Comparison of ENCODE assay signal across 8 mouse cellular contexts in genomic region chr10:59223301-59223700, GRCm38 (mm10). TPM values are rescaled to one million over a fixed set of nuclear protein-coding genes. Genes with fewer than 3 reads are reported as not detected.
DNase-seq lines count a peak whose midpoint lies in the region; ATAC-seq and TF ChIP-seq lines count a peak whose summit lies in the region.

No protein-coding gene starts in this region.

- peak overlapping the region; percentile 97 for H3K4me2 ChIP-seq in hindbrain, embryonic 15.5 days
- H3K4me2 ChIP-seq in midbrain, embryonic 14.5 days (ENCODE audit: low read length) = peak overlapping the region; percentile 99

- no peak for TF ChIP-seq POLR2A in kidney, adult 2 months (IDR thresholded peaks at IDR 0.05; ENCODE audit: low read depth, low read length)

- H3K27ac ChIP-seq in kidney, adult 2 months (ENCODE audit: insufficient read depth, low read depth, low read length) = no peak overlapping the region
- no peak overlapping the region for H3K27ac ChIP-seq in embryonic facial prominence, embryonic 10.5 days (replicated peaks)
- H3K27ac ChIP-seq in hindbrain, embryonic 15.5 days (replicated peaks) = no peak overlapping the region
- H3K27ac ChIP-seq in midbrain, embryonic 14.5 days (replicated peaks; ENCODE audit: low read depth, low read length) = no peak overlapping the region

- H3K9ac ChIP-seq in hindbrain, embryonic 15.5 days = peak overlapping the region; percentile 94
- H3K9ac ChIP-seq in midbrain, embryonic 14.5 days (replicated peaks; ENCODE audit: low read length) = peak overlapping the region; percentile 85

- H3K9me3 ChIP-seq in embryonic facial prominence, embryonic 10.5 days = no peaks in the 10 kb centered on the region
- H3K9me3 ChIP-seq in hindbrain, embryonic 15.5 days = no peaks in the 10 kb centered on the region
- H3K9me3 ChIP-seq in midbrain, embryonic 14.5 days (ENCODE audit: control insufficient read depth, low read length) = no peaks in the 10 kb centered on the region

- H3K36me3 ChIP-seq in kidney, adult 2 months (ENCODE audit: control insufficient read depth, insufficient read depth, low read length) = no peaks in the 10 kb centered on the region
- peaks cover 6% of the 10 kb centered on the region for H3K36me3 ChIP-seq in embryonic facial prominence, embryonic 10.5 days (replicated peaks)
- H3K36me3 ChIP-seq in hindbrain, embryonic 15.5 days = no peaks in the 10 kb centered on the region
- no peaks in the 10 kb centered on the region for H3K36me3 ChIP-seq in midbrain, embryonic 14.5 days (ENCODE audit: control insufficient read depth, insufficient read depth, low read length)

- no peak for DNase-seq in kidney, adult 2 months
- DNase-seq in kidney, postnatal 25 days = no peak
- DNase-seq in embryonic facial prominence, embryonic 10.5 days (ENCODE audit: low spot score) = peak; percentile 19
- DNase-seq in midbrain, embryonic 14.5 days = no peak
- no peak for DNase-seq in thymus, postnatal 4 days
- DNase-seq in MN1 (ENCODE audit: low spot score) = no peak

- ATAC-seq in hindbrain, embryonic 15.5 days (ENCODE audit: low FRiP score, low read depth) = no peak
- ATAC-seq in midbrain, embryonic 14.5 days (ENCODE audit: low FRiP score, low TSS enrichment) = no peak
- no peak for ATAC-seq in inflammation-experienced regulatory T-cells, adult 6 months

- no peak for TF ChIP-seq CTCF in kidney, adult 2 months (conservative IDR thresholded peaks at IDR 0.05; ENCODE audit: insufficient read depth, insufficient read length, low read depth, low read length)

- H3K4me3 ChIP-seq in kidney, adult 2 months (ENCODE audit: insufficient read depth, low read depth, low read length) = peak overlapping the region; percentile 97
- H3K4me3 ChIP-seq in embryonic facial prominence, embryonic 10.5 days = peak overlapping the region; percentile 92
- peak overlapping the region; percentile 99 for H3K4me3 ChIP-seq in hindbrain, embryonic 15.5 days
- H3K4me3 ChIP-seq in midbrain, embryonic 14.5 days (replicated peaks; ENCODE audit: low read depth, low read length) = peak overlapping the region; percentile 88

- no peaks in the 10 kb centered on the region for H3K27me3 ChIP-seq in kidney, adult 2 months (replicated peaks; ENCODE audit: control insufficient read depth, insufficient read depth, low read length)
- H3K27me3 ChIP-seq in embryonic facial prominence, embryonic 10.5 days (replicated peaks; ENCODE audit: low read depth, poor library complexity, severe bottlenecking) = peaks cover 10% of the 10 kb centered on the region; the same call in 1 of the 2 replicates
- no peaks in the 10 kb centered on the region for H3K27me3 ChIP-seq in hindbrain, embryonic 15.5 days
- H3K27me3 ChIP-seq in midbrain, embryonic 14.5 days (ENCODE audit: control insufficient read depth, insufficient read depth, low read length) = no peaks in the 10 kb centered on the region

- H3K4me1 ChIP-seq in kidney, adult 2 months (ENCODE audit: control insufficient read depth, insufficient read depth, low read length) = no peaks in the 10 kb centered on the region
- H3K4me1 ChIP-seq in embryonic facial prominence, embryonic 10.5 days = peaks cover 28% of the 10 kb centered on the region
- peaks cover 25% of the 10 kb centered on the region for H3K4me1 ChIP-seq in hindbrain, embryonic 15.5 days (replicated peaks)
- H3K4me1 ChIP-seq in midbrain, embryonic 14.5 days (ENCODE audit: control insufficient read depth, insufficient read depth, low read length) = peaks cover 32% of the 10 kb centered on the region

- WGBS in kidney, adult 2 months = 57% methylated on average over 14 of the region's 14 CpGs
- 43% methylated on average over 14 of the region's 14 CpGs for WGBS in embryonic facial prominence, embryonic 10.5 days
- WGBS in hindbrain, embryonic 15.5 days = 38% methylated on average over 14 of the region's 14 CpGs
- 45% methylated on average over 14 of the region's 14 CpGs for WGBS in midbrain, embryonic 14.5 days

RNA-seq across cellular contexts. Expression of gene Sowahc, which starts 1.5 kb away (rescaled TPM):
- 4.3 and 4.6 TPM in 2 replicates for polyA plus RNA-seq in kidney, adult 2 months (2012; rRNA removed)
- polyA plus RNA-seq in embryonic facial prominence, embryonic 10.5 days (2016; fragmentation: Nextera tagmentation; extraction: Ambion mirVana) = 12.4 and 12.8 TPM in 2 replicates
- 18.2 and 19.2 TPM in 2 replicates for polyA plus RNA-seq in hindbrain, embryonic 15.5 days (2015; fragmentation: Nextera tagmentation; extraction: Ambion mirVana)
- polyA plus RNA-seq in midbrain, embryonic 14.5 days (2014; fragmentation: Nextera tagmentation; extraction: Ambion mirVana) = 17.7 and 18.3 TPM in 2 replicates
- polyA plus RNA-seq in inflammation-experienced regulatory T-cells, adult 6 months (2017; shearing (Covaris generic)) = 1 to 10 TPM in 1 of 3 experiments, under 1 TPM in 2; 0.16 to 1.3 (median 0.17) TPM

RNA-seq across cellular contexts. Expression of gene Sept10, which starts 1.7 kb away (rescaled TPM):
- polyA plus RNA-seq in kidney, adult 2 months (2012; rRNA removed) = 8.1 and 9.1 TPM in 2 replicates
- 36.8 and 37.3 TPM in 2 replicates for polyA plus RNA-seq in embryonic facial prominence, embryonic 10.5 days (2016; fragmentation: Nextera tagmentation; extraction: Ambion mirVana)
- polyA plus RNA-seq in hindbrain, embryonic 15.5 days (2015; fragmentation: Nextera tagmentation; extraction: Ambion mirVana) = 15.4 and 17.0 TPM in 2 replicates
- polyA plus RNA-seq in midbrain, embryonic 14.5 days (2014; fragmentation: Nextera tagmentation; extraction: Ambion mirVana) = 8.9 and 18.4 TPM in 2 replicates
- polyA plus RNA-seq in inflammation-experienced regulatory T-cells, adult 6 months (2017; shearing (Covaris generic)) = 1 to 10 TPM in 2 of 3 experiments, under 1 TPM in 1; 0.74 to 3.6 (median 1.4) TPM
